Mouse (Mus musculus) intestine, postnatal 0 days (tissue): ENCODE data around the gene Ucp1. TPM values are rescaled to one million over a fixed set of nuclear protein-coding genes. Genes with fewer than 3 reads are reported as not detected.
A peak's percentile ranks its signal among the peaks of the same experiment; 100 is the strongest.

Experiments
- ATAC-seq: fragments of 200-750 bp; cut with Nextera tagmentation; 2 replicates; pipeline ENCODE4 v1.8.0; 2017; ENCODE audit warnings: mild to moderate bottlenecking, moderate TSS enrichment, moderate library complexity
- H3K27ac ChIP-seq: fragments of 300-500 bp; sonication (generic); 2 replicates; pipeline ENCODE4 v1.5.1; 2014; ENCODE audit warnings: mild to moderate bottlenecking, low read depth, low read length, moderate library complexity
- H3K27me3 ChIP-seq: fragments of 300-500 bp; sonication (generic); replicated peaks from 2 replicates; pipeline ENCODE4 v1.6.1; 2014; ENCODE audit warnings: low read length, mixed read lengths; ENCODE audit not compliant: control insufficient read depth, insufficient read depth
- H3K36me3 ChIP-seq: fragments of 300-500 bp; sonication (generic); 2 replicates; pipeline ENCODE4 v1.6.1; 2014; ENCODE audit warnings: mild to moderate bottlenecking, moderate library complexity; ENCODE audit not compliant: control insufficient read depth, insufficient read depth
- H3K4me1 ChIP-seq: fragments of 300-500 bp; sonication (generic); replicated peaks from 2 replicates; pipeline ENCODE4 v1.6.1; 2014; ENCODE audit warnings: antibody characterized with exemption, low read length, mixed read lengths; ENCODE audit not compliant: control insufficient read depth, insufficient read depth
- H3K4me2 ChIP-seq: fragments of 300-500 bp; sonication (generic); replicated peaks from 2 replicates; pipeline ENCODE4 v1.6.1; 2014; ENCODE audit warnings: low read depth, mild to moderate bottlenecking, moderate library complexity
- H3K4me3 ChIP-seq: fragments of 300-500 bp; sonication (generic); 2 replicates; pipeline ENCODE4 v1.5.1; 2014; ENCODE audit warnings: low read depth, low read length
- H3K9ac ChIP-seq: fragments of 300-500 bp; sonication (generic); 2 replicates; pipeline ENCODE4 v1.6.1; 2014; ENCODE audit warnings: mild to moderate bottlenecking, low read depth, low read length
- H3K9me3 ChIP-seq: fragments of 300-500 bp; sonication (generic); 2 replicates; pipeline ENCODE4 v1.6.1; 2016; ENCODE audit warnings: mixed run types; ENCODE audit not compliant: control insufficient read depth
- CTCF ChIP-seq: sonication (generic); IDR thresholded peaks from 2 replicates; pipeline ENCODE4 v1.5.1; 2016; ENCODE audit warnings: low read depth, mild to moderate bottlenecking, control low read depth, antibody characterized with exemption, moderate library complexity
- WGBS: fragments of 180-500 bp; shearing (Covaris S2); extraction: QIAGEN DNeasy Blood & Tissue Kit; methylation state at CpG from one replicate; pipeline ENCODE4 v1.1.7; 2014; 5-methylcytosine and 5-hydroxymethylcytosine counted together
- polyA plus RNA-seq: library from polyadenylated mRNA; unstranded; fragments of >200 nt; fragmentation: Nextera tagmentation; extraction: Ambion mirVana; gene quantifications from 2 replicates; pipeline ENCODE4 v1.2.1, GENCODE M21; 2015

Ucp1 gene
- polyA plus RNA-seq, 1 experiment from 2014 or later = not detected

- Histone ChIP-seq H3K4me3 (no peak overlapping the region), H3K27ac (no peak overlapping the region), H3K9ac (no peak overlapping the region), H3K9me3 (no peaks in the 10 kb centered on the region), H3K4me1 (no peaks in the 10 kb centered on the region), H3K27me3 (no peaks in the 10 kb centered on the region), H3K36me3 (peaks cover 33% of the 10 kb centered on the region), H3K4me2 (no peak overlapping the region)
- TF ChIP-seq CTCF = no peak
- no peak for ATAC-seq
- WGBS = 91% methylated on average over 6 of the region's 6 CpGs
Measured at GRCm38 (mm10) chr8:83322374-83322773, 32.2 kb downstream of the Ucp1 start.

GRCm38 (mm10) chr8:83323056-83323455 is 32.9 kb downstream of the Ucp1 start:
- Histone ChIP-seq H3K9me3 (no peaks in the 10 kb centered on the region), H3K27ac (no peak overlapping the region), H3K9ac (no peak overlapping the region), H3K4me3 (no peak overlapping the region), H3K4me1 (no peaks in the 10 kb centered on the region), H3K27me3 (no peaks in the 10 kb centered on the region), H3K36me3 (peaks cover 35% of the 10 kb centered on the region), H3K4me2 (no peak overlapping the region)
- 91% methylated on average over 2 of the region's 2 CpGs for WGBS
- no peak for ATAC-seq
- peak; percentile 52 for TF ChIP-seq CTCF

GRCm38 (mm10) chr8:83327889-83328288 is 37.7 kb downstream of the Ucp1 start:
- Histone ChIP-seq H3K9me3 (no peaks in the 10 kb centered on the region), H3K27ac (no peak overlapping the region), H3K4me3 (no peak overlapping the region), H3K9ac (no peak overlapping the region), H3K4me2 (no peak overlapping the region), H3K27me3 (no peaks in the 10 kb centered on the region), H3K4me1 (no peaks in the 10 kb centered on the region), H3K36me3 (peaks cover 11% of the 10 kb centered on the region)
- 92% methylated on average over 5 of the region's 5 CpGs for WGBS
- no peak for ATAC-seq
- no peak for TF ChIP-seq CTCF

GRCm38 (mm10) chr8:83331567-83331898 is 41.4 kb downstream of the Ucp1 start:
- Histone ChIP-seq H3K27ac (no peak overlapping the region), H3K9ac (peak overlapping the region; percentile 82), H3K36me3 (peaks cover 8% of the 10 kb centered on the region), H3K4me3 (peak overlapping the region; percentile 87), H3K27me3 (no peaks in the 10 kb centered on the region; the same call in 1 of the 2 replicates), H3K4me2 (peak overlapping the region; percentile 96), H3K4me1 (no peaks in the 10 kb centered on the region), H3K9me3 (no peaks in the 10 kb centered on the region)
- no peak for TF ChIP-seq CTCF
- 11% methylated on average over 7 of the region's 7 CpGs for WGBS
- no peak for ATAC-seq

- WGBS = under 1% methylated on average over 85 of the region's 85 CpGs
- peak within 1 kb of the TSS; percentile 87 for H3K4me3 ChIP-seq
Measured at GRCm38 (mm10) chr8:83331899-83332697, 41.9 kb downstream of the Ucp1 start, which contains the start of gene Elmod2. TSS of gene Elmod2 (minus strand) at chr8:83332486.

GRCm38 (mm10) chr8:83332864-83333263 is 42.7 kb downstream of the Ucp1 start:
- 10% methylated on average over 7 of the region's 7 CpGs for WGBS
- Histone ChIP-seq H3K9me3 (no peaks in the 10 kb centered on the region), H3K36me3 (peaks cover 5% of the 10 kb centered on the region; the same call in 1 of the 2 replicates), H3K4me2 (peak overlapping the region; percentile 96), H3K9ac (no peak overlapping the region), H3K4me1 (no peaks in the 10 kb centered on the region), H3K4me3 (peak overlapping the region; percentile 87), H3K27me3 (no peaks in the 10 kb centered on the region; the same call in 1 of the 2 replicates), H3K27ac (no peak overlapping the region)
- no peak for ATAC-seq
- no peak for TF ChIP-seq CTCF

More at GRCm38 (mm10) chr8:83331899-83332697, 41.9 kb downstream of the Ucp1 start, which contains the start of gene Elmod2:
- H3K27me3 ChIP-seq = no peaks in the 10 kb centered on the region; the same call in 1 of the 2 replicates
- peaks cover 8% of the 10 kb centered on the region for H3K36me3 ChIP-seq
- ATAC-seq = peak; percentile 98
- peak within 1 kb of the TSS; percentile 82 for H3K9ac ChIP-seq
- H3K9me3 ChIP-seq = no peaks in the 10 kb centered on the region
- peak within 1 kb of the TSS; percentile 96 for H3K4me2 ChIP-seq
- no peak for TF ChIP-seq CTCF
- peak within 1 kb of the TSS; percentile 63 for H3K27ac ChIP-seq
- H3K4me1 ChIP-seq = no peaks in the 10 kb centered on the region
